Mouse (Mus musculus): ENCODE data around the gene Iqgap3. TPM values are rescaled to one million over a fixed set of nuclear protein-coding genes. Genes with fewer than 3 reads are reported as not detected.

Iqgap3 gene
- polyA plus RNA-seq, 1 experiment from 2014 or later, result 16.2 TPM

- Histone ChIP-seq H3K27ac (replicated peaks; ENCODE audit: low read depth, low read length) (no peak overlapping the region), H3K4me2 (ENCODE audit: low read depth, low read length) (no peak overlapping the region), H3K27me3 (replicated peaks; ENCODE audit: control insufficient read depth, insufficient read depth, low read length) (no peaks in the 10 kb centered on the region), H3K36me3 (ENCODE audit: control insufficient read depth, insufficient read depth, low read length) (peaks cover 25% of the 10 kb centered on the region), H3K4me3 (ENCODE audit: low read depth, low read length) (no peak overlapping the region), H3K9ac (ENCODE audit: low read depth, low read length) (no peak overlapping the region), H3K9me3 (ENCODE audit: control insufficient read depth, low read length) (no peaks in the 10 kb centered on the region), H3K4me1 (ENCODE audit: control insufficient read depth, insufficient read depth, low read length) (0 out of 2 replicates have a peak, but pooled peaks cover 7% of the 10 kb centered on the region)
- WGBS, result 87% methylated on average over 2 of the region's 2 CpGs
- ATAC-seq (ENCODE audit: low read depth) (no peak), DNase-seq (ENCODE audit: low spot score) (no peak)
Observed at GRCm38 (mm10) chr3:88084001-88084400, 2.2 kb downstream of the Iqgap3 start.

- 0 out of 2 replicates have a peak overlapping the region, but pooled peaks have one; percentile 29 for H3K27ac ChIP-seq (replicated peaks; ENCODE audit: low read depth, low read length)
- no peak overlapping the region for H3K4me2 ChIP-seq (ENCODE audit: low read depth, low read length)
- no peak overlapping the region for H3K4me3 ChIP-seq (ENCODE audit: low read depth, low read length)
- ATAC-seq (ENCODE audit: low read depth) (no peak), DNase-seq (ENCODE audit: low spot score) (no peak)
- H3K36me3 ChIP-seq (ENCODE audit: control insufficient read depth, insufficient read depth, low read length), result peaks cover 39% of the 10 kb centered on the region
- H3K27me3 ChIP-seq (replicated peaks; ENCODE audit: control insufficient read depth, insufficient read depth, low read length), result no peaks in the 10 kb centered on the region
- 0 out of 2 replicates have a peak, but pooled peaks cover 7% of the 10 kb centered on the region for H3K4me1 ChIP-seq (ENCODE audit: control insufficient read depth, insufficient read depth, low read length)
- no peaks in the 10 kb centered on the region for H3K9me3 ChIP-seq (ENCODE audit: control insufficient read depth, low read length)
- no peak overlapping the region for H3K9ac ChIP-seq (ENCODE audit: low read depth, low read length)
- 52% methylated on average over 5 of the region's 9 CpGs for WGBS
Observed at GRCm38 (mm10) chr3:88085459-88085858, 3.7 kb downstream of the Iqgap3 start.

GRCm38 (mm10) chr3:88087688-88088087 is 5.9 kb downstream of the Iqgap3 start:
- Histone ChIP-seq H3K27ac (replicated peaks; ENCODE audit: low read depth, low read length) (no peak overlapping the region), H3K4me3 (ENCODE audit: low read depth, low read length) (no peak overlapping the region), H3K36me3 (ENCODE audit: control insufficient read depth, insufficient read depth, low read length) (peaks cover 60% of the 10 kb centered on the region), H3K9ac (ENCODE audit: low read depth, low read length) (no peak overlapping the region), H3K4me2 (ENCODE audit: low read depth, low read length) (no peak overlapping the region), H3K9me3 (ENCODE audit: control insufficient read depth, low read length) (no peaks in the 10 kb centered on the region), H3K27me3 (replicated peaks; ENCODE audit: control insufficient read depth, insufficient read depth, low read length) (no peaks in the 10 kb centered on the region), H3K4me1 (ENCODE audit: control insufficient read depth, insufficient read depth, low read length) (0 out of 2 replicates have a peak, but pooled peaks cover 2% of the 10 kb centered on the region)
- ATAC-seq (ENCODE audit: low read depth) (no peak), DNase-seq (ENCODE audit: low spot score) (peak; percentile 33)
- WGBS, result 84% methylated on average over 1 of the region's 1 CpGs

- 92% methylated on average over 7 of the region's 7 CpGs for WGBS
- Histone ChIP-seq H3K4me2 (ENCODE audit: low read depth, low read length) (no peak overlapping the region), H3K27ac (replicated peaks; ENCODE audit: low read depth, low read length) (no peak overlapping the region), H3K4me3 (ENCODE audit: low read depth, low read length) (no peak overlapping the region), H3K9me3 (ENCODE audit: control insufficient read depth, low read length) (no peaks in the 10 kb centered on the region), H3K4me1 (ENCODE audit: control insufficient read depth, insufficient read depth, low read length) (no peaks in the 10 kb centered on the region), H3K27me3 (replicated peaks; ENCODE audit: control insufficient read depth, insufficient read depth, low read length) (no peaks in the 10 kb centered on the region), H3K36me3 (ENCODE audit: control insufficient read depth, insufficient read depth, low read length) (peaks cover 75% of the 10 kb centered on the region), H3K9ac (ENCODE audit: low read depth, low read length) (no peak overlapping the region)
- no peak for DNase-seq (ENCODE audit: low spot score)
- ATAC-seq (ENCODE audit: low read depth), result no peak
Observed at GRCm38 (mm10) chr3:88090106-88090505, 8.3 kb downstream of the Iqgap3 start.

GRCm38 (mm10) chr3:88090616-88091015 is 8.8 kb downstream of the Iqgap3 start:
- peaks cover 79% of the 10 kb centered on the region for H3K36me3 ChIP-seq (ENCODE audit: control insufficient read depth, insufficient read depth, low read length)
- ATAC-seq (ENCODE audit: low read depth), result no peak

GRCm38 (mm10) chr3:88094126-88094525 is 12.4 kb downstream of the Iqgap3 start:
- Histone ChIP-seq H3K9ac (ENCODE audit: low read depth, low read length) (no peak overlapping the region), H3K4me1 (ENCODE audit: control insufficient read depth, insufficient read depth, low read length) (no peaks in the 10 kb centered on the region)

More at GRCm38 (mm10) chr3:88090616-88091015, 8.8 kb downstream of the Iqgap3 start:
- Histone ChIP-seq H3K4me2 (ENCODE audit: low read depth, low read length) (no peak overlapping the region), H3K4me3 (ENCODE audit: low read depth, low read length) (no peak overlapping the region), H3K27ac (replicated peaks; ENCODE audit: low read depth, low read length) (no peak overlapping the region), H3K27me3 (replicated peaks; ENCODE audit: control insufficient read depth, insufficient read depth, low read length) (no peaks in the 10 kb centered on the region), H3K9me3 (ENCODE audit: control insufficient read depth, low read length) (no peaks in the 10 kb centered on the region), H3K4me1 (ENCODE audit: control insufficient read depth, insufficient read depth, low read length) (no peaks in the 10 kb centered on the region), H3K9ac (ENCODE audit: low read depth, low read length) (no peak overlapping the region)
- 88% methylated on average over 6 of the region's 6 CpGs for WGBS
- no peak for DNase-seq (ENCODE audit: low spot score)

GRCm38 (mm10) chr3:88097666-88098065 is 15.9 kb downstream of the Iqgap3 start:
- 83% methylated on average over 6 of the region's 6 CpGs for WGBS
- H3K36me3 ChIP-seq (ENCODE audit: control insufficient read depth, insufficient read depth, low read length), result peaks cover 73% of the 10 kb centered on the region
- no peak for ATAC-seq (ENCODE audit: low read depth)

More at GRCm38 (mm10) chr3:88094126-88094525, 12.4 kb downstream of the Iqgap3 start:
- DNase-seq (ENCODE audit: low spot score) (no peak), ATAC-seq (ENCODE audit: low read depth) (no peak)
- H3K9me3 ChIP-seq (ENCODE audit: control insufficient read depth, low read length), result no peaks in the 10 kb centered on the region
- H3K4me2 ChIP-seq (ENCODE audit: low read depth, low read length), result no peak overlapping the region
- WGBS, result 80% methylated on average over 5 of the region's 5 CpGs
- H3K36me3 ChIP-seq (ENCODE audit: control insufficient read depth, insufficient read depth, low read length), result peaks cover 84% of the 10 kb centered on the region
- no peaks in the 10 kb centered on the region for H3K27me3 ChIP-seq (replicated peaks; ENCODE audit: control insufficient read depth, insufficient read depth, low read length)
- no peak overlapping the region for H3K27ac ChIP-seq (replicated peaks; ENCODE audit: low read depth, low read length)
- H3K4me3 ChIP-seq (ENCODE audit: low read depth, low read length), result no peak overlapping the region

DNA sequence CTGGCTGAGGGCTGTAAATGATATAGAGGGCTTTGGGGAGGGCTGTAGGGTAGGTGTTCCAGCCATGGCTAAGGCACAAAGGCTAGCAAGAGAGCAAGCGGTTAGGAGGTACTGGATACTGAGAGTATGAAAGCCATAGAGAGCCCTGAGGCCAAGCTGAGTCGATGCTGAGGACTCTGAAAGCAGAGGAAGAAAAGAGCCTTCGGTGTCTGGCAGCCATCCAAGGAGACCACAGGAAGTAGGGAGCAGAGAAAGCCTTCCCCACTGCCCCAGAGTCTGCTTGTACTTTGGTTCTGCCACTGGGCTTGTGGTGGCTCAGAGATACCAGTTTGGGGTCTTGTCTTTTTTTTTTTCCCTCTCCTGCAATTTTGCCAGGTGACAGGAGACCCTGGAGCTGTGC is 18.5 kb downstream of the Iqgap3 start:
- ATAC-seq (ENCODE audit: low read depth), result no peak
- Histone ChIP-seq H3K4me2 (ENCODE audit: low read depth, low read length) (no peak overlapping the region), H3K4me3 (ENCODE audit: low read depth, low read length) (no peak overlapping the region), H3K27me3 (replicated peaks; ENCODE audit: control insufficient read depth, insufficient read depth, low read length) (no peaks in the 10 kb centered on the region), H3K9me3 (ENCODE audit: control insufficient read depth, low read length) (no peaks in the 10 kb centered on the region), H3K27ac (replicated peaks; ENCODE audit: low read depth, low read length) (no peak overlapping the region), H3K9ac (ENCODE audit: low read depth, low read length) (no peak overlapping the region), H3K4me1 (ENCODE audit: control insufficient read depth, insufficient read depth, low read length) (no peaks in the 10 kb centered on the region), H3K36me3 (ENCODE audit: control insufficient read depth, insufficient read depth, low read length) (peaks cover 74% of the 10 kb centered on the region)
- DNase-seq (ENCODE audit: low spot score), result peak; percentile 10
- 77% methylated on average over 3 of the region's 3 CpGs for WGBS

More at GRCm38 (mm10) chr3:88097666-88098065, 15.9 kb downstream of the Iqgap3 start:
- H3K27ac ChIP-seq (replicated peaks; ENCODE audit: low read depth, low read length), result no peak overlapping the region
- no peak overlapping the region for H3K4me2 ChIP-seq (ENCODE audit: low read depth, low read length)
- no peak overlapping the region for H3K4me3 ChIP-seq (ENCODE audit: low read depth, low read length)
- H3K4me1 ChIP-seq (ENCODE audit: control insufficient read depth, insufficient read depth, low read length), result no peaks in the 10 kb centered on the region
- H3K9ac ChIP-seq (ENCODE audit: low read depth, low read length), result no peak overlapping the region
- no peak for DNase-seq (ENCODE audit: low spot score)
- H3K9me3 ChIP-seq (ENCODE audit: control insufficient read depth, low read length), result no peaks in the 10 kb centered on the region
- no peaks in the 10 kb centered on the region for H3K27me3 ChIP-seq (replicated peaks; ENCODE audit: control insufficient read depth, insufficient read depth, low read length)

- no peak overlapping the region for H3K9ac ChIP-seq (ENCODE audit: low read depth, low read length)
- no peaks in the 10 kb centered on the region for H3K27me3 ChIP-seq (replicated peaks; ENCODE audit: control insufficient read depth, insufficient read depth, low read length)
- no peak overlapping the region for H3K27ac ChIP-seq (replicated peaks; ENCODE audit: low read depth, low read length)
- 91% methylated on average over 7 of the region's 7 CpGs for WGBS
- H3K4me1 ChIP-seq (ENCODE audit: control insufficient read depth, insufficient read depth, low read length), result no peaks in the 10 kb centered on the region
- no peak overlapping the region for H3K4me3 ChIP-seq (ENCODE audit: low read depth, low read length)
- no peak for ATAC-seq (ENCODE audit: low read depth)
- no peak overlapping the region for H3K4me2 ChIP-seq (ENCODE audit: low read depth, low read length)
- peaks cover 78% of the 10 kb centered on the region for H3K36me3 ChIP-seq (ENCODE audit: control insufficient read depth, insufficient read depth, low read length)
- no peaks in the 10 kb centered on the region for H3K9me3 ChIP-seq (ENCODE audit: control insufficient read depth, low read length)
- no peak for DNase-seq (ENCODE audit: low spot score)
Observed at GRCm38 (mm10) chr3:88101736-88102135, 20.0 kb downstream of the Iqgap3 start.

Data from embryonic facial prominence, embryonic 14.5 days (tissue).